Mouse (Mus musculus): ENCODE measurements around the gene Ptprn2. TPM values are rescaled to one million over a fixed set of nuclear protein-coding genes. Genes with fewer than 3 reads are reported as not detected.

The Ptprn2 gene
- polyA plus RNA-seq, 1 experiment from 2014 or later: 6.9 TPM

DNA sequence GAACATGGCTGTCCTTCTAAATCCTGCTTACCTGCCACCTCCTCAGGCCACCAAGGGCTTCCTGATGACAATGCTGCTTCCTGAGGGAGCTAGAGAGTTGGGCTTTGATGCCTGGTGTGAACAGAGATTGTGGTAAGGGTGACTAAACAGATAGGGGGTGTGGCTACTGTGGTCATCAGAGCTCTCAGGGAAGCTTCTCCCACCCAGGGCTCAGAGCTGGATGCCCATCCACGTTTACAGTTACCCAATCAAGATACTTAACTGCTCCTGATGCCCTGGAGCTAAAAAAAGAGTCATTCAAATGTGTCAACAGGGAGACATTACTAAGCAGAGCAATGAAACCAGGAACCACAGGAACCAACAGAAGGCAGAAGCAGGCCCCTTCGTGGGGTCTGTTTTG lies 532.4 kb downstream of the Ptprn2 start:
- H3K4me1 ChIP-seq (replicated peaks; ENCODE audit: control insufficient read depth, insufficient read depth, low read length): no peaks in the 10 kb centered on the region
- no peak overlapping the region for H3K4me3 ChIP-seq (ENCODE audit: low read depth, low read length)
- H3K9ac ChIP-seq (ENCODE audit: low read depth, low read length): no peak overlapping the region
- no peaks in the 10 kb centered on the region for H3K27me3 ChIP-seq (ENCODE audit: control insufficient read depth, insufficient read depth, low read length)
- ATAC-seq (ENCODE audit: low FRiP score): no peak
- WGBS: 26% methylated on average over 2 of the region's 2 CpGs
- H3K4me2 ChIP-seq (replicated peaks; ENCODE audit: low read depth, low read length): no peak overlapping the region
- H3K27ac ChIP-seq (ENCODE audit: low read depth, low read length): no peak overlapping the region
- no peak for DNase-seq (ENCODE audit: low spot score)
- H3K9me3 ChIP-seq (ENCODE audit: control insufficient read depth, low read length): no peaks in the 10 kb centered on the region
- no peaks in the 10 kb centered on the region for H3K36me3 ChIP-seq (ENCODE audit: control insufficient read depth, insufficient read depth, low read length)

GRCm38 (mm10) chr12:117023235-117023634 lies 537.7 kb downstream of the Ptprn2 start:
- ATAC-seq (ENCODE audit: low FRiP score) (no peak), DNase-seq (ENCODE audit: low spot score) (no peak)
- Histone ChIP-seq H3K4me3 (ENCODE audit: low read depth, low read length) (no peak overlapping the region), H3K27ac (ENCODE audit: low read depth, low read length) (no peak overlapping the region), H3K27me3 (ENCODE audit: control insufficient read depth, insufficient read depth, low read length) (no peaks in the 10 kb centered on the region), H3K4me2 (replicated peaks; ENCODE audit: low read depth, low read length) (no peak overlapping the region), H3K9me3 (ENCODE audit: control insufficient read depth, low read length) (no peaks in the 10 kb centered on the region), H3K4me1 (replicated peaks; ENCODE audit: control insufficient read depth, insufficient read depth, low read length) (no peaks in the 10 kb centered on the region; the same call in 1 of the 2 replicates), H3K36me3 (ENCODE audit: control insufficient read depth, insufficient read depth, low read length) (no peaks in the 10 kb centered on the region), H3K9ac (ENCODE audit: low read depth, low read length) (no peak overlapping the region)
- 85% methylated on average over 4 of the region's 4 CpGs for WGBS

DNA sequence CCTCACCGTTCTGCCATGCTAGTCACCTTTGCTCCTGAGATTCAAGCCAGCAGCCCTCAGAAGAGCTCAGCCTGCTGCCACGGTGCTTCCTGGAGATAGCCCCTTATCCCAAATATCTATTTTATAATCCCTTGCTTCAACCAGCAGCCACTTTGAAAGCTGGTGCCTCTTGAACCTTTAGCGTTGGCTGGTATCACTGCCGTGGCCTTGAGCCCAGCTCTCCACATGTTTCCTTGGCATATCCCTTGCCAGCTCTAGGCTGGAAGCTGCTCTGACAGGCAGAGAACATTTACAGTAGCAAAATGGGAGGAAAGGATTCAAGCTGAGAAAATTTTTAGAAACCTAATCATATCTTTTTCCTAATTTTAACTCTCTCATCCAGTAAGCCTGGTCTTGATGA lies 539.4 kb downstream of the Ptprn2 start:
- H3K9me3 ChIP-seq (ENCODE audit: control insufficient read depth, low read length): no peaks in the 10 kb centered on the region
- WGBS: 92% methylated on average over 4 of the region's 4 CpGs
- H3K27ac ChIP-seq (ENCODE audit: low read depth, low read length): no peak overlapping the region
- H3K4me2 ChIP-seq (replicated peaks; ENCODE audit: low read depth, low read length): no peak overlapping the region
- H3K36me3 ChIP-seq (ENCODE audit: control insufficient read depth, insufficient read depth, low read length): no peaks in the 10 kb centered on the region
- H3K9ac ChIP-seq (ENCODE audit: low read depth, low read length): no peak overlapping the region
- H3K4me1 ChIP-seq (replicated peaks; ENCODE audit: control insufficient read depth, insufficient read depth, low read length): peaks cover 5% of the 10 kb centered on the region; the same call in 1 of the 2 replicates
- ATAC-seq (ENCODE audit: low FRiP score) (no peak), DNase-seq (ENCODE audit: low spot score) (no peak)
- H3K4me3 ChIP-seq (ENCODE audit: low read depth, low read length): no peak overlapping the region
- no peaks in the 10 kb centered on the region for H3K27me3 ChIP-seq (ENCODE audit: control insufficient read depth, insufficient read depth, low read length)

- Histone ChIP-seq H3K9me3 (ENCODE audit: control insufficient read depth, low read length) (no peaks in the 10 kb centered on the region), H3K27ac (ENCODE audit: low read depth, low read length) (no peak overlapping the region), H3K4me3 (ENCODE audit: low read depth, low read length) (no peak overlapping the region), H3K36me3 (ENCODE audit: control insufficient read depth, insufficient read depth, low read length) (no peaks in the 10 kb centered on the region), H3K27me3 (ENCODE audit: control insufficient read depth, insufficient read depth, low read length) (no peaks in the 10 kb centered on the region), H3K4me1 (replicated peaks; ENCODE audit: control insufficient read depth, insufficient read depth, low read length) (peaks cover 5% of the 10 kb centered on the region; the same call in 1 of the 2 replicates), H3K4me2 (replicated peaks; ENCODE audit: low read depth, low read length) (no peak overlapping the region), H3K9ac (ENCODE audit: low read depth, low read length) (no peak overlapping the region)
- no peak for DNase-seq (ENCODE audit: low spot score)
- ATAC-seq (ENCODE audit: low FRiP score): no peak
Observed at GRCm38 (mm10) chr12:117025676-117026075, 540.2 kb downstream of the Ptprn2 start.

GRCm38 (mm10) chr12:117027351-117027750 lies 541.8 kb downstream of the Ptprn2 start:
- 92% methylated on average over 6 of the region's 6 CpGs for WGBS
- H3K27me3 ChIP-seq (ENCODE audit: control insufficient read depth, insufficient read depth, low read length): no peaks in the 10 kb centered on the region
- peaks cover 5% of the 10 kb centered on the region; the same call in 1 of the 2 replicates for H3K4me1 ChIP-seq (replicated peaks; ENCODE audit: control insufficient read depth, insufficient read depth, low read length)
- H3K4me2 ChIP-seq (replicated peaks; ENCODE audit: low read depth, low read length): no peak overlapping the region
- DNase-seq (ENCODE audit: low spot score): no peak
- no peak for ATAC-seq (ENCODE audit: low FRiP score)
- no peaks in the 10 kb centered on the region for H3K36me3 ChIP-seq (ENCODE audit: control insufficient read depth, insufficient read depth, low read length)
- no peak overlapping the region for H3K9ac ChIP-seq (ENCODE audit: low read depth, low read length)
- no peaks in the 10 kb centered on the region for H3K9me3 ChIP-seq (ENCODE audit: control insufficient read depth, low read length)
- H3K27ac ChIP-seq (ENCODE audit: low read depth, low read length): no peak overlapping the region
- H3K4me3 ChIP-seq (ENCODE audit: low read depth, low read length): no peak overlapping the region

GRCm38 (mm10) chr12:117028333-117028961 lies 542.9 kb downstream of the Ptprn2 start:
- DNase-seq (ENCODE audit: low spot score) (peak; percentile 70), ATAC-seq (ENCODE audit: low FRiP score) (peak; percentile 80)
- peaks cover 5% of the 10 kb centered on the region; the same call in 1 of the 2 replicates for H3K4me1 ChIP-seq (replicated peaks; ENCODE audit: control insufficient read depth, insufficient read depth, low read length)
- WGBS: 49% methylated on average over 5 of the region's 5 CpGs
- no peaks in the 10 kb centered on the region for H3K9me3 ChIP-seq (ENCODE audit: control insufficient read depth, low read length)
- H3K27ac ChIP-seq (ENCODE audit: low read depth, low read length): peak overlapping the region; percentile 48
- H3K9ac ChIP-seq (ENCODE audit: low read depth, low read length): no peak overlapping the region
- H3K4me2 ChIP-seq (replicated peaks; ENCODE audit: low read depth, low read length): no peak overlapping the region
- no peaks in the 10 kb centered on the region for H3K36me3 ChIP-seq (ENCODE audit: control insufficient read depth, insufficient read depth, low read length)
- no peaks in the 10 kb centered on the region for H3K27me3 ChIP-seq (ENCODE audit: control insufficient read depth, insufficient read depth, low read length)
- no peak overlapping the region for H3K4me3 ChIP-seq (ENCODE audit: low read depth, low read length)

- Histone ChIP-seq H3K9ac (ENCODE audit: low read depth, low read length) (no peak overlapping the region), H3K27me3 (ENCODE audit: control insufficient read depth, insufficient read depth, low read length) (no peaks in the 10 kb centered on the region), H3K4me2 (replicated peaks; ENCODE audit: low read depth, low read length) (no peak overlapping the region), H3K4me3 (ENCODE audit: low read depth, low read length) (no peak overlapping the region), H3K36me3 (ENCODE audit: control insufficient read depth, insufficient read depth, low read length) (no peaks in the 10 kb centered on the region), H3K9me3 (ENCODE audit: control insufficient read depth, low read length) (no peaks in the 10 kb centered on the region), H3K27ac (ENCODE audit: low read depth, low read length) (no peak overlapping the region), H3K4me1 (replicated peaks; ENCODE audit: control insufficient read depth, insufficient read depth, low read length) (peaks cover 5% of the 10 kb centered on the region; the same call in 1 of the 2 replicates)
- ATAC-seq (ENCODE audit: low FRiP score): no peak
- DNase-seq (ENCODE audit: low spot score): no peak
- 100% methylated on average over 1 of the region's 1 CpGs for WGBS
Observed at GRCm38 (mm10) chr12:117033172-117033571, 547.7 kb downstream of the Ptprn2 start.

GRCm38 (mm10) chr12:117034506-117034905 lies 549.0 kb downstream of the Ptprn2 start:
- no peak overlapping the region for H3K4me2 ChIP-seq (replicated peaks; ENCODE audit: low read depth, low read length)
- 95% methylated on average over 3 of the region's 3 CpGs for WGBS
- H3K9me3 ChIP-seq (ENCODE audit: control insufficient read depth, low read length): no peaks in the 10 kb centered on the region
- ATAC-seq (ENCODE audit: low FRiP score): no peak
- DNase-seq (ENCODE audit: low spot score): no peak
- H3K27ac ChIP-seq (ENCODE audit: low read depth, low read length): no peak overlapping the region
- H3K9ac ChIP-seq (ENCODE audit: low read depth, low read length): no peak overlapping the region
- no peak overlapping the region for H3K4me3 ChIP-seq (ENCODE audit: low read depth, low read length)
- H3K4me1 ChIP-seq (replicated peaks; ENCODE audit: control insufficient read depth, insufficient read depth, low read length): 0 out of 2 replicates have a peak, but pooled peaks cover 3% of the 10 kb centered on the region
- no peaks in the 10 kb centered on the region for H3K27me3 ChIP-seq (ENCODE audit: control insufficient read depth, insufficient read depth, low read length)
- no peaks in the 10 kb centered on the region for H3K36me3 ChIP-seq (ENCODE audit: control insufficient read depth, insufficient read depth, low read length)

- H3K36me3 ChIP-seq (ENCODE audit: control insufficient read depth, insufficient read depth, low read length): no peaks in the 10 kb centered on the region
- H3K27me3 ChIP-seq (ENCODE audit: control insufficient read depth, insufficient read depth, low read length): no peaks in the 10 kb centered on the region
- no peak overlapping the region for H3K4me3 ChIP-seq (ENCODE audit: low read depth, low read length)
- H3K27ac ChIP-seq (ENCODE audit: low read depth, low read length): no peak overlapping the region
- WGBS: 0% methylated on average over 2 of the region's 2 CpGs
- H3K9me3 ChIP-seq (ENCODE audit: control insufficient read depth, low read length): no peaks in the 10 kb centered on the region
- DNase-seq (ENCODE audit: low spot score) (peak; percentile 75), ATAC-seq (ENCODE audit: low FRiP score) (peak; percentile 47)
- H3K9ac ChIP-seq (ENCODE audit: low read depth, low read length): no peak overlapping the region
- H3K4me2 ChIP-seq (replicated peaks; ENCODE audit: low read depth, low read length): no peak overlapping the region
- H3K4me1 ChIP-seq (replicated peaks; ENCODE audit: control insufficient read depth, insufficient read depth, low read length): no peaks in the 10 kb centered on the region
Observed at GRCm38 (mm10) chr12:117035243-117035642, 549.7 kb downstream of the Ptprn2 start.

All from hindbrain, embryonic 11.5 days (tissue).